Mouse (Mus musculus): ENCODE results near the gene Mrm3.
A peak's percentile ranks its signal among the peaks of the same experiment; 100 is the strongest.

Gene Mrm3

DNA sequence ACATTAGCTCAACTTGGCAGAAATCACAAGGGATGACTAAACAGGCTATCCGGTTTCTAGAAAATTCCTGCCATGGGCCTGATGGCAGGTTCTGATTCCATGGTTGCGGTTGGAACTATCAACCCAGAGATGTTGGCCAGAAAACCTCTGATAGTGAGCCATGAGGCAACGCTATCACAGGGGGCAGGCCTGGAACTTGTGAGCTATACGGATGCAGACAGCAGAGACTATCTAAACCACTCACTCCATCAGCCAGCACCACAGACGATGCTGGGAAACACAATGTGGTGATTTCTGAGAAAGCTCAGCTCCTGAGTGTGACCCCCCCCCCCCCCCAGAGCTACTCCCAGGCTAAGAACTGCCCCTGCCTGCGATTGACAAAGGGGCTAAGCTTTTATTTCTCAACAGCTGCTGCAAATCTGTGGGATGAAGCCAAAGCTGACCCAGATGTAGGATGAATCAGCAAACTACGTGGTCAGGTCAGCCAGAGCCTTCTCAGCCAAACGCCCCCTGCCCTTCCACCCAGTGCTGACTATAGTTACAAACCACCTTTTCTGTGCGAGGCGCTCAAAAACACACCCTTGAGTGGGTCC lies 43.1 kb downstream of the Mrm3 start:
- DNase-seq (ENCODE audit: inconsistent age in 2 of 2, low spot score in 1 of 2), result no peak

DNA sequence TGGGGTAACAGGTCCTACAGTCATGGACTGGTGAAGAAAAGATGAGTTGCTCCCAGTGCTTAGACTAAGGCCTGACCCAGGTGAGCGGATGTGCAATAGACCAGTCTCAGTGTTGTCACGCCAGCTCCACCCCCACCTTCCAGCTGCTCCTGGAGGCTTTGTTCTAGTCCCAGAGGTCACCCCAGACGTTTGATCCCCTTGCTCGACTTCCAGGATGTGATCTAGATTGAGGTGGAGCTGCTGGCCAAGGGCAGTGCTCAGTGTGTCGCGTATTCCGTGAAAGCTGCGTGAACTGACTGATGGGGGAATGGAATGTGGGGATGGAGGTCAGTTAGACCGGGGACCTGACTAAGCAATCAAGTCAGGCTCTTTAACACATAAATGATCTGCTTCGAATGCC lies 43.8 kb downstream of the Mrm3 start:
- DNase-seq (ENCODE audit: inconsistent age in 2 of 2, low spot score in 1 of 2), result peak in 1 of 2 experiments; percentile 46

DNA sequence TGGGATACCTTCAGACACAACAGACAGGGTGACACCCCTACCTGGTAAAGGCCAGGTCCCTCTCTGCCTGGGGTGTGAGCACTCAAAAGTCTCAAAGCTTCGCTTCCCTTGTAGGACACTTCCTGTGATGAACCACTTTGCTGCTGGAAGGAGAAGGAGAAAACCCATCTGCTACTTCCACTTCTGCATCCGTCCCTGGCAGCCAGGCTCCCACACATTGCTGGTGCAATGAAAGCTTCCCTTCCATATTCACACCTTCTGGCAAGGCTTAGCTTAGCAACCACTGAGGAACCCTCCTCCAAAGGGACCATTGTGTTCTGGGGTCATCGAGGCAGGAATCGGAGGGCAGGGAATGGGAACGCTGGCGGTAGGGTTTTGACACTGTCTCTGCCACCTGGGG lies 45.1 kb downstream of the Mrm3 start:
- no peak for DNase-seq (ENCODE audit: inconsistent age in 2 of 2, low spot score in 1 of 2)

DNA sequence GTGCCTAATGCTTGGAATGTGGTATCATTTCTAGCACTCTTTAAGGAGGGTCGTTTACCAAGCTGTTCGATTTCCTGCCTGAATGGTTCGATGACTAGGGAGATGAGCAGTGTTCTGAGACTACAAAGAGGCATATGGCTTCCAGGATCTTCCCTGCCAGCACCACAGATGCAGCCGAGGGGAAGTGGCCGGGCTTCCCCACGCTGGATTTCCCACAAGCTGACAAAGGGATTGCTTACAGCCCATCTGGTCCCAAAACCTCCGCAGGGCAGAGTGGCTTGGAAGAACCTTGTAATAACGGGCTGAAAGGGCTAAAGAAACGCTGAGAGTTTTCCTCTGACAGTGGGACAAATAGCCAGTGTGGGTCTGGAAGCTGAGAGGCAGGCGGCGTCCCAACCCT lies 46.9 kb downstream of the Mrm3 start:
- no peak for DNase-seq (ENCODE audit: inconsistent age in 2 of 2, low spot score in 1 of 2)

DNA sequence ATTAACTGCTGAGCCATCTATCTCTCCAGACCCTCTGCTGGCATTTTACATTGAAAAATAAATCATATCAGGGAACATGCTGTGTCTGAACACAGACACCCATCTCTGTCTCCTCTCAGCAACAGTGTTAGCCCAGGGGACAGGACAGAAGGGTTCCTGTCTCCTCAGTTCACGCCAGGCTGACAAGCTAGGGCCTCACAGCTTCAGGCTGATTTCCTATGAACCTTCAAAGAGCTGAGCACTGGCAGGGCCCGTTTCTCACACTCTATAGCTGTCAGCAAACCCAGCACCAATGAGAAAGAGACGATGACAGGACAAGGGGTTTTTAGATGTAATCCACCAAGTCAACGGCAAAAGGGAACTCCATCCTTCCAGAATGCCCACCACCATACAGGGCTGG lies 48.4 kb downstream of the Mrm3 start:
- DNase-seq (ENCODE audit: inconsistent age in 2 of 2, low spot score in 1 of 2), result no peak

DNA sequence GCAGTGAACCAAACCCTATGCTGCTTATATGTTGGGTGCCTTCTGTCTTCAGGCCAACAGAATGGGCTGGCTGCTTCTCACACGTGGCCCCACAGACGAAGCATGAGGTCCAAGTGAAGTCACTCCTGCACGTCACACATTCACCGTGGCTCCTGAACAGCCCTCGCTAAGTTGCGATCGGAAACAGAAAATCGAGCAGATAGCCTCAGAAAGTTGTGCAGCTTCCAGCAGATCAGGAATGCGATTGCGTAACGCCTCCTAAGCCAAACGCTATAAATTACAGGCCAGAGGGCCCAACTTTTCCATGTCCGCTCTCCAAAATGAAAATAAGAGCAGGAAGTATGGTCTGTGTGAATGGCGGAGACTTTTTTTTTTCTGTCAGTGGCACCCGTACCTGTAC lies 48.9 kb downstream of the Mrm3 start:
- peak; percentile 76 to 92 for DNase-seq (ENCODE audit: inconsistent age in 2 of 2, low spot score in 1 of 2)

DNA sequence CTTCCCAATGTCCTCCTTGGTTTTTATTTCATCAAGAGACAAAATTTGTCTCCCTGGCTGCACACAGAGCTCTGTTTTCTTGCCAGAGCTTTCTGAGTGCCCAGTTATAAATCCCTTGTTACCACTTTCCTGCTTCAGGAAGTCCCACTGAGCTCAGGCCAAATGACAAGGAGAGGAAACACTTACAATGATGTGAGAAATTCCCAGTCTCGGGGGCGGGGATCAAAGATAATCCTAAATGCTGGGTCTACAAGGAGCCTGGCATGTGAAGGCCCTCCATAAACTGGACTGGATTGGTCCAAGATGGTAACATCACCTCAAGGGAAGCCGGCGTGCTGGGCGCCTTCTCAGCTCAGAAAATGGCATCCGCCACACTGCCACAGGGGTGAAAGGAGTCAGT lies 49.3 kb downstream of the Mrm3 start:
- DNase-seq (ENCODE audit: inconsistent age in 2 of 2, low spot score in 1 of 2), result peak; percentile 43 to 77

DNA sequence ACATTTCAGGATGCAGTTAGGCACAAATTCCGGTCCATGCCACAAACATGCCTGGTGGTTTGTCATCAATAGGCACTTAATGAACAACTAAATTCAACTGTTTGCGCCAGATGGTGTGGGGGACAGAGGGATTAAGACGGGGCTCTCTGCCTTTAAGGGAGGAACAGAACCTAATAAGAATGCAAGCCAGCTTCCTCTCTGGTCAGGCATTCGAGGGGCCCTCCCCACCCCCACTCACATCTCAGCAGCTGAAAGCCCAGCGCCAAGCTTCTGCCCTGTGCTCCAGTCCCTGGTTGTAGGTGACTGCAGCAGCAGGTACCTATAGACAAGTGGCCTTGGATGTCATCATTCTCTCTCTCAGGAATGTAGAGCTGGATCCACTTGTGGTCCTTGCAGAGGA lies 50.6 kb downstream of the Mrm3 start:
- DNase-seq (ENCODE audit: inconsistent age in 2 of 2, low spot score in 1 of 2), result no peak

DNA sequence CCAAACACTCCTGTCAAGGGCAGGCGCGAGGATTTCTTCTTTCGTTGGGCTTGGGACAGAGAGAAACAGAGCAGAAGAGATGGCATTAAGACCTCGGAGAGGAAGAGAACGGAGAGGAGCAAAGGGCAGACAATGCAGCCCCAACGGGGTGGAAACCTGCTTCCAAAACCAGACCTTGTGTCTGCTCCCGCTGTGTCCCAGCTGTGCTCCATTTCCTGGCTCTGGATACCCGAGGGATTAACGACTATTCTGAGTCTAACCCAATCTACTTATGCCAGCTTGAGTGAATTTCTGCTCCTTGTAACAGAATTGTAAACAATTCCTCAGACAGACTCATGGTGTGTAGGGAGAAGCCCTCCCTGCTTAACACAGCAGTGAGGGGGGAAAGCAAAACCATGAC lies 51.3 kb downstream of the Mrm3 start:
- DNase-seq (ENCODE audit: inconsistent age in 2 of 2, low spot score in 1 of 2), result no peak

DNA sequence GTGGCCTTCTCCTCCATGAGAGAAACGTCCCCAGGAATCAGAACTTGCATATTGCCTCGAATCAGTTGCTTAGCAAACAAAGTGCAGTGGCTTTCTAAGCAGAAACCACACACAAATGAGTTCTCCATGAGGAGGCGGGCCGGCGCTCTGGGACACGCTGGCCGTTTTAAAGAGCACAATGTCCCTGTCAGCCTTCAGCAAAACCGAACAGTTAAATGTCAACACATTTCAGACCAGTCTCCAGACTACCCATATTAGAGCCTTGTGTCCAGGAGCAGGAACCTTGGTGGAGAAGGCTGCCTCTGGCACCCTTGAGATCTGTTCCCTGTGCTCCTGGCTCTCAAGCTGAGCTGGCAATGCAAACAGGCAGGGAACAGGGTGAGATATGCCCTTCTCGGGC lies 53.7 kb downstream of the Mrm3 start:
- peak; percentile 59 to 71 for DNase-seq (ENCODE audit: inconsistent age in 2 of 2, low spot score in 1 of 2)

DNA sequence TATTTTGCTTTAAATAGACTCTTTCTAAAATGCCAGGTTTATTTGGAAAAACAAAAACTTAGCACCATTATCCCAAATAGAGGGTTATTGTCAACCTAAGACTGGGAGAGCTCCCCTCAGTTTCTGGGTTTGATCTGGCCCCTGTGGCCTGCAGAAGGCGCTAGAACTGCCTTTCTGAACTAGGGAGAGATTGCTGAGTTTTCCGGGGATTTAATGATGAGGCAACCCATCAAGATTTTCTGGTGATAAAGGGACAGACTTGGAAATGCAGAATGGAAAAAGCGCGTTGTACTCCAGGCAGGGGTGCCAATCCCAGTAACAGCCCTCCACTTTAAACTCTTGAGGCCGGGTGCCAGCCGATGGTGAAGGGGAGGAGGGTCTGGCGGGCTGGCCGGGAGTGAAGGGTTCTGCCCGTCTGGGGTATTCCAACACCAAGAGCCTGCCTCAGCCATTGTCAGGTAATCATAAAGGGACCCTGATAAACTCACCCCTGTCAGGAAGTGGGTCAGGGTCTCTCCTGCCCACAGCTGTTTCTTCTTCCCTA lies 55.0 kb downstream of the Mrm3 start:
- no peak for DNase-seq (ENCODE audit: inconsistent age in 2 of 2, low spot score in 1 of 2)
